Mouse (Mus musculus): ENCODE measurements around the gene Lrig1. TPM values are rescaled to one million over a fixed set of nuclear protein-coding genes. Genes with fewer than 3 reads are reported as not detected.

The Lrig1 gene
- total and polyA plus RNA-seq, 3 experiments = 0.58 to 0.75 TPM; not detected in 1

GRCm38 (mm10) chr6:94588365-94588764, 111.6 kb downstream of the Lrig1 start:
- no peak for DNase-seq (ENCODE audit: low read depth, low spot score)
- TF ChIP-seq CHD2 (IDR thresholded peaks at IDR 0.05; ENCODE audit: low read length) (no peak), MAFK (IDR thresholded peaks at IDR 0.05; ENCODE audit: borderline replicate concordance, low read depth, low read length) (peak; percentile 81; the same call in 1 of the 2 replicates)

DNA sequence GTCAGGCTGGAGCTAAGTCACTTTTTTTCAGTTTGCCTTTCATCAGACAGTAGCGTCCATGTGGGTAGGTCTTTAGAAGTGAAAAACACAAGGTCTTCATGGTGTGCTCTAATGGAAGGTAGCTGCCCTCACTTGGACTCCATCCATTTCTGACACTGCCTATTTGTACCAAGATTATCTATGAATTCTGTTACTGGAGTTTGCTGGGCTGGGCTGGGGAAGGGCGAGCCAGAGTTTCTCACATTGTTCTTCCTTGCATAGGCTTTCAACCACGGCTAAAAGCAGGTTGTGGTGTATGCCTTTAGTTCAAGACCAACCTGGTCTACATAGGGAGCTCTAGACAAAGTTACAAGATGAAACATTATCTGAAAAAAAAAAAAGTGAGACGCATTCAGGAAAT, 115.0 kb downstream of the Lrig1 start:
- no peaks in the 10 kb centered on the region for H3K27me3 ChIP-seq (ENCODE audit: control insufficient read depth in 1 of 2, insufficient read depth in 2 of 2, low read length in 2 of 2)
- no peak for DNase-seq (ENCODE audit: low read depth, low spot score)
- no peaks in the 10 kb centered on the region for H3K79me2 ChIP-seq (ENCODE audit: control insufficient read depth, insufficient read depth, low read length, poor library complexity)
- no peaks in the 10 kb centered on the region for H3K36me3 ChIP-seq (ENCODE audit: control insufficient read depth in 1 of 2, insufficient read depth in 2 of 2, low read length in 2 of 2)
- TF ChIP-seq GABPA (IDR thresholded peaks at IDR 0.05; ENCODE audit: low read depth, low read length) (no peak), POLR2AphosphoS2 (IDR thresholded peaks at IDR 0.05; ENCODE audit: low read length) (no peak), TCF12 (IDR thresholded peaks at IDR 0.05; ENCODE audit: low read depth, low read length) (no peak)
- no peak overlapping the region for H3K9ac ChIP-seq (ENCODE audit: control insufficient read depth, low read depth, low read length, poor library complexity, severe bottlenecking)
- H3K4me3 ChIP-seq (ENCODE audit: control insufficient read depth in 1 of 2, insufficient read depth in 1 of 2, low read depth in 2 of 2, low read length in 2 of 2) = no peak overlapping the region
- H3K9me3 ChIP-seq (replicated peaks; ENCODE audit: insufficient read depth, low read length) = no peaks in the 10 kb centered on the region
- H3K4me1 ChIP-seq (ENCODE audit: control insufficient read depth in 1 of 2, insufficient read depth in 2 of 2, low read length in 2 of 2) = no peaks in the 10 kb centered on the region; a peak in 1 of 4 replicates
- H3K27ac ChIP-seq (ENCODE audit: control insufficient read depth, low read depth, low read length) = no peak overlapping the region

More at GRCm38 (mm10) chr6:94588365-94588764, 111.6 kb downstream of the Lrig1 start:
- no peaks in the 10 kb centered on the region for H3K36me3 ChIP-seq (ENCODE audit: control insufficient read depth in 1 of 2, insufficient read depth in 2 of 2, low read length in 2 of 2)
- H3K9ac ChIP-seq (ENCODE audit: control insufficient read depth, low read depth, low read length, poor library complexity, severe bottlenecking) = no peak overlapping the region
- H3K4me3 ChIP-seq (ENCODE audit: control insufficient read depth in 1 of 2, insufficient read depth in 1 of 2, low read depth in 2 of 2, low read length in 2 of 2) = no peak overlapping the region
- H3K4me1 ChIP-seq (ENCODE audit: control insufficient read depth in 1 of 2, insufficient read depth in 2 of 2, low read length in 2 of 2) = no peaks in the 10 kb centered on the region; a peak in 1 of 4 replicates
- no peak overlapping the region for H3K27ac ChIP-seq (ENCODE audit: control insufficient read depth, low read depth, low read length)
- H3K27me3 ChIP-seq (ENCODE audit: control insufficient read depth in 1 of 2, insufficient read depth in 2 of 2, low read length in 2 of 2) = no peaks in the 10 kb centered on the region
- H3K9me3 ChIP-seq (replicated peaks; ENCODE audit: insufficient read depth, low read length) = no peaks in the 10 kb centered on the region
- H3K79me2 ChIP-seq (ENCODE audit: control insufficient read depth, insufficient read depth, low read length, poor library complexity) = no peaks in the 10 kb centered on the region

DNA sequence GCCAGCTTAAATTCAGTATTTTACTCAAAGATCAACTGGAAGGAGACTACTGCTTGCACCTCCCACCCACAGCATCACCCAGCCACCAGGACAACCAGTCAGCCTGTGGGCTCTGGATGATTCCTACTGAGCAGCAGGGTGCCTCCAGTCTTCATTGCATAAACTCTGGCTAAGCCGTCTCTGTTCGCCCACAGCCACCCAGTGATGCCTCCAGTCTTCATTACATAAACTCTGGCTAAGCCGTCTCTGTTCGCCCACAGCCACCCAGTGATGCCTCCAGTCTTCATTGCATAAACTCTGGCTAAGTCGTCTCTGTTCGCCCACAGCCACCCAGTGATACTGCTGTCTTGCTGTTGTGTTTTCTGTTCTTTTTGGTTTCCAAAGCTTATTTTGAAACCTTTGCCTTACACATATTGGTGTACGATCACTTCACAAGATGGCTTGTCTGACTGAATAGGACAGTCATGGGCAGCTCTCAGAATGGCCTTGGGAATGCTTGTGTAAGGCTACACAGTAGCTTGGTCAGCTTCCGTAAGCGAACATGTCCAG, 115.7 kb downstream of the Lrig1 start:
- Histone ChIP-seq H3K36me3 (ENCODE audit: control insufficient read depth in 1 of 2, insufficient read depth in 2 of 2, low read length in 2 of 2) (no peaks in the 10 kb centered on the region), H3K9me3 (replicated peaks; ENCODE audit: insufficient read depth, low read length) (no peaks in the 10 kb centered on the region), H3K27ac (ENCODE audit: control insufficient read depth, low read depth, low read length) (no peak overlapping the region), H3K27me3 (ENCODE audit: control insufficient read depth in 1 of 2, insufficient read depth in 2 of 2, low read length in 2 of 2) (no peaks in the 10 kb centered on the region), H3K4me3 (ENCODE audit: control insufficient read depth in 1 of 2, insufficient read depth in 1 of 2, low read depth in 2 of 2, low read length in 2 of 2) (no peak overlapping the region), H3K79me2 (ENCODE audit: control insufficient read depth, insufficient read depth, low read length, poor library complexity) (no peaks in the 10 kb centered on the region), H3K4me1 (ENCODE audit: control insufficient read depth in 1 of 2, insufficient read depth in 2 of 2, low read length in 2 of 2) (no peaks in the 10 kb centered on the region; a peak in 1 of 4 replicates), H3K9ac (ENCODE audit: control insufficient read depth, low read depth, low read length, poor library complexity, severe bottlenecking) (no peak overlapping the region)
- no peak for TF ChIP-seq BHLHE40 (IDR thresholded peaks at IDR 0.05; ENCODE audit: borderline replicate concordance, low read depth, low read length)
- TF ChIP-seq NRF1 (IDR thresholded peaks at IDR 0.05; ENCODE audit: insufficient read depth, low read depth, low read length, poor library complexity, severe bottlenecking) = no peak
- no peak for TF ChIP-seq MAZ (IDR thresholded peaks at IDR 0.05; ENCODE audit: low read depth, low read length)
- TF ChIP-seq ZC3H11A (IDR thresholded peaks at IDR 0.05; ENCODE audit: low read depth, low read length) = no peak
- no peak for TF ChIP-seq MAX (IDR thresholded peaks at IDR 0.05; ENCODE audit: low read length)
- no peak for TF ChIP-seq RCOR1 (IDR thresholded peaks at IDR 0.05; ENCODE audit: low read depth, low read length)
- TF ChIP-seq POLR2A (IDR thresholded peaks at IDR 0.05; ENCODE audit: control insufficient read depth in 1 of 2, insufficient read depth in 1 of 2, low read depth in 1 of 2, low read length in 2 of 2, poor library complexity in 1 of 2) = no peak
- DNase-seq (ENCODE audit: low read depth, low spot score) = no peak
